Mouse (Mus musculus) gonadal fat pad, adult 2 months (tissue): ENCODE measurements around the gene Chrna9. TPM values are rescaled to one million over a fixed set of nuclear protein-coding genes. Genes with fewer than 3 reads are reported as not detected.
A peak's percentile ranks its signal among the peaks of the same experiment; 100 is the strongest.

Experiments
- DNase-seq: peaks from one replicate; pipeline ENCODE4 v3.0.0-alpha.2; 2012; ENCODE audit warnings: low read depth
- polyA plus RNA-seq: library from polyadenylated mRNA; depleted of rRNA; stranded (reverse); fragments of >200 nt; gene quantifications from 2 replicates; pipeline ENCODE4 v1.2.3, GENCODE M21; 2012

Chrna9 gene
- polyA plus RNA-seq, 1 experiment: not detected

- DNase-seq: no peak
These were observed 15.4 kb upstream of the Chrna9 start for GRCm38 (mm10) chr5:65919326-65919725.

DNA sequence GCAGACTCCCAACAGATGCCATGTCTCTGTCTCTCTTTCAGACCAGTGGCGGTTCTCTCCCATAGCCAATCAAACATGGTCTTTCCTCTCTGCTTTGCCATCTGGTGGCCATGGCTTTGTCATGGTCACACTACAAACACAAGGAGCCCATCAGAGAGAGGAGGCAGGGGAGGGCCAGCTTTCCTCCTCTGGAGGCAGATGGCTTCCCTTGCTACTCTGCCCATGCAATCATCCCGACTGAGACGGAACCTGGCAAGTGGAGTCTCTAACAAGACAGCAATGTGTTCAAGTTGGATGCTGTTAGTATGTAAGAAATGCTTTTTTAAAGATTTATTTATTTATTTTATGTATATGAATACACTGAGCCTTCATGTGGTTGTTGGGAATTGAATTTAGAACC is 14.8 kb upstream of the Chrna9 start:
- no peak for DNase-seq

GRCm38 (mm10) chr5:65920701-65921426 is 13.9 kb upstream of the Chrna9 start:
- no peak for DNase-seq

GRCm38 (mm10) chr5:65921477-65922138 is 13.1 kb upstream of the Chrna9 start:
- no peak for DNase-seq

DNA sequence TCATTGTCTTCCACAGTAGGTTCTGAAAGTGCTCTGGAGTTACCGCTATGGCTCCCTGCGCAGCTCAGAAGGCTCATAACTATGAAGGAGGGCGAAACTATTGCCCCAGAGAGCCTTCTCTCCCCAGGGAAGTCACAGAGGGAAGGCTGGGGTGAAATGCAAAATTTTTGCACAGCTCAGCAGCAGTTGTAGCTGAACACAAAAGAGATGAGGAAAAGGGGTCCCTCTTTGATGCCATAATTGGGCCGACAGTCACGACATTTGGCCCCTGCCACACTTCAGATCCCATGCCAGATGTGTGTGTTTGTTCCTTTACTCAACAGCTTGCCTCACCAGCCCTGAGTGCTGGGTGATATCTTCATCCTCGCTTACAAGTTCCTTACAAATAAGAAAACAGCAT is 8.1 kb upstream of the Chrna9 start:
- no peak for DNase-seq

DNA sequence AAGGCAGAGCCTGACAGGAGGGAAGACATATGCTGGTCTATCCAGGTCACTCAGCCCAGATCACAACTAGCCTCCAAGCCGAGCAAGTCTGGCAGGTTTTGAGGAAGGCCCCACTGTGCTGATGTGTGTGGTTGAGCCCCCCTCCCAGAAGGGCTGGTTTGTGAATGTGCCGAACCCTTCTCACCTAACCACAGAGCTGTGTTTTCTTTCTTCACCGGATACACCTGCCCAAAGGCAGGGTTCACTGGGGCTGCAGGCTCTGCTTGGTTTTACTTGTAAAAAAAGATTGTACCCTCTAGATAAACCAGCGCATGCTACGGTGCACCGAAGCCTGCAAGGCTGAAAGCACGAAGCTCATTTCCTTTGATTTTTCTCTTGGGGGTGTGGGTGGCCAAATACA is 5.6 kb upstream of the Chrna9 start:
- no peak for DNase-seq

- no peak for DNase-seq
These were observed 4.5 kb upstream of the Chrna9 start for GRCm38 (mm10) chr5:65930171-65930570.

GRCm38 (mm10) chr5:65933258-65933657 is 1.5 kb upstream of the Chrna9 start:
- no peak for DNase-seq

- no peak for DNase-seq
These were observed 957 bp upstream of the Chrna9 start for GRCm38 (mm10) chr5:65933764-65934163.

- DNase-seq: no peak
These were observed 2.4 kb downstream of the Chrna9 start for GRCm38 (mm10) chr5:65937011-65937726.

- DNase-seq: peak; percentile 44
These were observed 3.4 kb downstream of the Chrna9 start for GRCm38 (mm10) chr5:65937998-65938715.

DNA sequence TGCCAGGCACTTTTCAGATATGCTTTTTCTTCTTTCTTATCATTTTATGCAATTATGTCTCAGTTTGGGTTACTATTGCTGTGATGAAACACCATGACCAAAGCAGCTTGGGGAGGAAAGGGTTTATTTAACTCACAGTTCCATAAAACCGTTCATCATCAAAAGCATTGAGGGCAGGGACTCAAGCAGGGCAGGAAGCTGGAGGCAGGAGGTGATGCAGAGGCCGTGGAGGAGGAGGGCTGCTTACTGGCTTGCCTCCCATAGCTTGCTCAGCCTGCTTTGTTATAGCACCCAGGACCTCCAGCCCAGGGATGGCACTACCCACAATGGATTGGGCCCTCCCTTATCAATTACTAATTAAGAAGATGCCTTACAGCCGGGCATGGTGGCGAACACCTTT is 6.4 kb downstream of the Chrna9 start:
- no peak for DNase-seq

GRCm38 (mm10) chr5:65949822-65950221 is 15.1 kb downstream of the Chrna9 start:
- no peak for DNase-seq

DNA sequence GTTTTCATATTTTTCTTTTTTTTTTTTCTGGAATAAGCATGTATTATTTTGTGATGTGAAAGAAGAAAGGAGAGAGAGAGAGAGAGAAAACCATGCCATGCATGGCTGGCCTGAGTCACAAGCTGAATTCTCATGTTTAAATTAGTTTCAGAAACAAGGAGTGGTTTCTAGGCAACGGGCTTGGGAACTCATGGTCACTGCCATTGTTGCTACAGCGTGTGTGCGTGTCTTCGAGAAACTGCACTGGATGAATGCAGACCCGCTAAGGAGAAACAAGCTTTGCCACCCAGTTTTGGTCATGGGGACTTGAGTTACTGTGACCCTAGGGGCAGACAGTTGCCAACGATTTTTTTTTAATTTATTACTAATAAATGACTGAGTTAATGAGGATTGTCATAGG is 15.5 kb downstream of the Chrna9 start:
- no peak for DNase-seq

DNA sequence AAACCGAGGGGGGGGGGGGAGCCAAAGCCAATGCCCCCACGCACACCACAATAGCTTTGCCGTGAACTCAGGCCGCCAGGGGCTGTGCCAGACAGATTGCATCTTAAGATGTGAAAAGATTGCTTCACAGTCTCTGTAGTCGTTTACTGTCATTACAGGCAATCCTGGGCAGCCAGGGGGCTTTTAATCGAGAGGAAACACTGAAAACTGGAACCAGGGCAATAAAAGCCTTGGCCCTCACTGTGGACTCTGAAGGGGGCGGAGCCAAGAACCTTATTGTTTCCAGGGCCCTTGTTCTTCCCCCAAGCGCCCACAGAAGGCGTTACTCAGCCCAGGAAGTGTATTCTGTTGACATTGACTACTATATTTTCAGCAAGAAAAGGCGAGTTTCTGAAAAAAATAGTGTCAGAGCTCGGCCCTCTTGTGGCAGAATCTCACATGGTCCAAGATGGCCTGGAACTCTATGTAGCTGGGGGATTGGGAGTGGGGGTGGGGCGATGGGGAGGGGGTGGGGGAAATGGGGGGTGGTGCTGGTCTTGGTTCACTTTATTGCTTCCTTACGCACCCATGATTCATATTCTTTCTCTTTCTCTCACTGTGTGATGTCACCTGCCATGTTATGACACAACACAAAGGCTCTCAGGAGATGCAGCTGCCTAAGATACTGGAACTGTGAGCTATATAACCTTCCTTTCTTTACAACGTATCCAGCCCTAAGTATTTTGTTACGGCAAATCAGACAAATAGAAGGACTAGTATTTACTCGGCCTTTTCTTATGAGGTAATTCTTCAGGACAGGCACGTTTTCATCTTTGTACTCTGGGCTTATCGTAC is 16.2 kb downstream of the Chrna9 start:
- peak; percentile 37 for DNase-seq

GRCm38 (mm10) chr5:65951513-65951909 is 16.8 kb downstream of the Chrna9 start:
- DNase-seq: no peak

- no peak for DNase-seq
These were observed 19.7 kb downstream of the Chrna9 start for GRCm38 (mm10) chr5:65954130-65955080.

- DNase-seq: no peak
These were observed 20.8 kb downstream of the Chrna9 start for GRCm38 (mm10) chr5:65955343-65956143.
